Mouse (Mus musculus): ENCODE data around the gene Sectm1a. TPM values are rescaled to one million over a fixed set of nuclear protein-coding genes. Genes with fewer than 3 reads are reported as not detected.
"Not testable (repeated sequence)": the region's sequence is repeated elsewhere in the genome, so short reads cannot be mapped to it uniquely, and the experiment has no call there.

Sectm1a gene
- polyA plus RNA-seq, 1 experiment from 2014 or later, result 7.0 TPM

GRCm38 (mm10) chr11:121118106-121118505, 37.1 kb upstream of the Sectm1a start:
- no peaks in the 10 kb centered on the region for H3K36me3 ChIP-seq (ENCODE audit: control insufficient read depth, insufficient read depth, low read length)
- H3K27ac ChIP-seq (ENCODE audit: low read length), result no peak overlapping the region
- no peak for ATAC-seq
- no peak overlapping the region for H3K4me3 ChIP-seq (ENCODE audit: low read length)
- 89% methylated on average over 18 of the region's 18 CpGs for WGBS
- no peaks in the 10 kb centered on the region for H3K4me1 ChIP-seq (ENCODE audit: control insufficient read depth, insufficient read depth, low read length)
- H3K27me3 ChIP-seq (replicated peaks; ENCODE audit: control insufficient read depth, insufficient read depth, low read length), result no peaks in the 10 kb centered on the region
- no peak overlapping the region for H3K4me2 ChIP-seq (ENCODE audit: low read depth, low read length)
- H3K9me3 ChIP-seq (ENCODE audit: control insufficient read depth, low read length), result no peaks in the 10 kb centered on the region
- no peak overlapping the region for H3K9ac ChIP-seq (ENCODE audit: low read depth, low read length)

GRCm38 (mm10) chr11:121112091-121112775, 31.2 kb upstream of the Sectm1a start:
- no peak overlapping the region for H3K27ac ChIP-seq (ENCODE audit: low read length)
- 76% methylated on average over 5 of the region's 5 CpGs for WGBS
- no peaks in the 10 kb centered on the region for H3K4me1 ChIP-seq (ENCODE audit: control insufficient read depth, insufficient read depth, low read length)
- no peaks in the 10 kb centered on the region for H3K27me3 ChIP-seq (replicated peaks; ENCODE audit: control insufficient read depth, insufficient read depth, low read length)
- no peak for ATAC-seq
- no peak overlapping the region for H3K4me3 ChIP-seq (ENCODE audit: low read length)
- no peaks in the 10 kb centered on the region for H3K36me3 ChIP-seq (ENCODE audit: control insufficient read depth, insufficient read depth, low read length)
- H3K4me2 ChIP-seq (ENCODE audit: low read depth, low read length), result no peak overlapping the region
- no peak overlapping the region for H3K9ac ChIP-seq (ENCODE audit: low read depth, low read length)
- H3K9me3 ChIP-seq (ENCODE audit: control insufficient read depth, low read length), result no peaks in the 10 kb centered on the region

- Histone ChIP-seq H3K4me2 (ENCODE audit: low read depth, low read length) (no peak overlapping the region), H3K27ac (ENCODE audit: low read length) (no peak overlapping the region), H3K4me1 (ENCODE audit: control insufficient read depth, insufficient read depth, low read length) (no peaks in the 10 kb centered on the region), H3K9me3 (ENCODE audit: control insufficient read depth, low read length) (no peaks in the 10 kb centered on the region), H3K4me3 (ENCODE audit: low read length) (no peak overlapping the region), H3K27me3 (replicated peaks; ENCODE audit: control insufficient read depth, insufficient read depth, low read length) (no peaks in the 10 kb centered on the region), H3K36me3 (ENCODE audit: control insufficient read depth, insufficient read depth, low read length) (no peaks in the 10 kb centered on the region), H3K9ac (ENCODE audit: low read depth, low read length) (no peak overlapping the region)
- no peak for ATAC-seq
- 83% methylated on average over 1 of the region's 1 CpGs for WGBS
These were observed 30.6 kb upstream of the Sectm1a start for GRCm38 (mm10) chr11:121111601-121112000.

- Histone ChIP-seq H3K9ac (ENCODE audit: low read depth, low read length) (no peak overlapping the region), H3K4me2 (ENCODE audit: low read depth, low read length) (no peak overlapping the region), H3K9me3 (ENCODE audit: control insufficient read depth, low read length) (no peaks in the 10 kb centered on the region), H3K27me3 (replicated peaks; ENCODE audit: control insufficient read depth, insufficient read depth, low read length) (no peaks in the 10 kb centered on the region), H3K4me1 (ENCODE audit: control insufficient read depth, insufficient read depth, low read length) (no peaks in the 10 kb centered on the region), H3K4me3 (ENCODE audit: low read length) (no peak overlapping the region), H3K36me3 (ENCODE audit: control insufficient read depth, insufficient read depth, low read length) (no peaks in the 10 kb centered on the region), H3K27ac (ENCODE audit: low read length) (no peak overlapping the region)
- ATAC-seq, result no peak
- WGBS, result 92% methylated on average over 3 of the region's 3 CpGs
These were observed 30.0 kb upstream of the Sectm1a start for GRCm38 (mm10) chr11:121111051-121111450.

GRCm38 (mm10) chr11:121109986-121110385, 29.0 kb upstream of the Sectm1a start:
- Histone ChIP-seq H3K36me3 (ENCODE audit: control insufficient read depth, insufficient read depth, low read length) (no peaks in the 10 kb centered on the region), H3K27me3 (replicated peaks; ENCODE audit: control insufficient read depth, insufficient read depth, low read length) (no peaks in the 10 kb centered on the region), H3K9me3 (ENCODE audit: control insufficient read depth, low read length) (no peaks in the 10 kb centered on the region), H3K4me2 (ENCODE audit: low read depth, low read length) (no peak overlapping the region), H3K27ac (ENCODE audit: low read length) (no peak overlapping the region), H3K4me1 (ENCODE audit: control insufficient read depth, insufficient read depth, low read length) (no peaks in the 10 kb centered on the region), H3K4me3 (ENCODE audit: low read length) (no peak overlapping the region), H3K9ac (ENCODE audit: low read depth, low read length) (no peak overlapping the region)
- WGBS, result 9% methylated on average over 2 of the region's 2 CpGs
- peak; percentile 87 for ATAC-seq

- Histone ChIP-seq H3K27me3 (replicated peaks; ENCODE audit: control insufficient read depth, insufficient read depth, low read length) (no peaks in the 10 kb centered on the region), H3K36me3 (ENCODE audit: control insufficient read depth, insufficient read depth, low read length) (no peaks in the 10 kb centered on the region), H3K9ac (ENCODE audit: low read depth, low read length) (no peak overlapping the region), H3K4me1 (ENCODE audit: control insufficient read depth, insufficient read depth, low read length) (no peaks in the 10 kb centered on the region), H3K4me3 (ENCODE audit: low read length) (no peak overlapping the region), H3K9me3 (ENCODE audit: control insufficient read depth, low read length) (no peaks in the 10 kb centered on the region), H3K27ac (ENCODE audit: low read length) (no peak overlapping the region), H3K4me2 (ENCODE audit: low read depth, low read length) (no peak overlapping the region)
- peak; percentile 26; the same call in 1 of the 2 replicates for ATAC-seq
- 51% methylated on average over 9 of the region's 9 CpGs for WGBS
These were observed 27.0 kb upstream of the Sectm1a start for GRCm38 (mm10) chr11:121108061-121108460.

GRCm38 (mm10) chr11:121107242-121107641, 26.2 kb upstream of the Sectm1a start:
- H3K4me1 ChIP-seq (ENCODE audit: control insufficient read depth, insufficient read depth, low read length); ATAC-seq; H3K4me2 ChIP-seq (ENCODE audit: low read depth, low read length); H3K9ac ChIP-seq (ENCODE audit: low read depth, low read length); H3K9me3 ChIP-seq (ENCODE audit: control insufficient read depth, low read length); H3K27me3 ChIP-seq (replicated peaks; ENCODE audit: control insufficient read depth, insufficient read depth, low read length); H3K36me3 ChIP-seq (ENCODE audit: control insufficient read depth, insufficient read depth, low read length); H3K4me3 ChIP-seq (ENCODE audit: low read length); H3K27ac ChIP-seq (ENCODE audit: low read length): not testable (repeated sequence)
- WGBS, result 68% methylated on average over 1 of the region's 1 CpGs

- Histone ChIP-seq H3K9ac (ENCODE audit: low read depth, low read length) (no peak overlapping the region), H3K9me3 (ENCODE audit: control insufficient read depth, low read length) (no peaks in the 10 kb centered on the region), H3K27me3 (replicated peaks; ENCODE audit: control insufficient read depth, insufficient read depth, low read length) (no peaks in the 10 kb centered on the region), H3K36me3 (ENCODE audit: control insufficient read depth, insufficient read depth, low read length) (no peaks in the 10 kb centered on the region), H3K27ac (ENCODE audit: low read length) (peak overlapping the region; percentile 47; the same call in 1 of the 2 replicates), H3K4me3 (ENCODE audit: low read length) (no peak overlapping the region), H3K4me1 (ENCODE audit: control insufficient read depth, insufficient read depth, low read length) (peaks cover 2% of the 10 kb centered on the region), H3K4me2 (ENCODE audit: low read depth, low read length) (no peak overlapping the region)
- WGBS, result 58% methylated on average over 4 of the region's 4 CpGs
- ATAC-seq, result peak; percentile 48
These were observed 20.2 kb upstream of the Sectm1a start for GRCm38 (mm10) chr11:121101124-121101805.

- H3K27ac ChIP-seq (ENCODE audit: low read length), result peak overlapping the region; percentile 47; the same call in 1 of the 2 replicates
- H3K27me3 ChIP-seq (replicated peaks; ENCODE audit: control insufficient read depth, insufficient read depth, low read length), result no peaks in the 10 kb centered on the region
- peak; percentile 70 for ATAC-seq
- H3K9ac ChIP-seq (ENCODE audit: low read depth, low read length), result no peak overlapping the region
- peaks cover 2% of the 10 kb centered on the region for H3K4me1 ChIP-seq (ENCODE audit: control insufficient read depth, insufficient read depth, low read length)
- no peak overlapping the region for H3K4me3 ChIP-seq (ENCODE audit: low read length)
- H3K9me3 ChIP-seq (ENCODE audit: control insufficient read depth, low read length), result no peaks in the 10 kb centered on the region
- no peak overlapping the region for H3K4me2 ChIP-seq (ENCODE audit: low read depth, low read length)
- H3K36me3 ChIP-seq (ENCODE audit: control insufficient read depth, insufficient read depth, low read length), result no peaks in the 10 kb centered on the region
- 42% methylated on average over 7 of the region's 7 CpGs for WGBS
These were observed 19.7 kb upstream of the Sectm1a start for GRCm38 (mm10) chr11:121100692-121101091.
